Mouse (Mus musculus) midbrain, embryonic 15.5 days (tissue): Measurements from ENCODE around the gene Alcam. TPM values are rescaled to one million over a fixed set of nuclear protein-coding genes. Genes with fewer than 3 reads are reported as not detected.

Experiments
- ATAC-seq: fragments of 200-750 bp; cut with Nextera tagmentation; replicated peaks from 2 replicates; pipeline ENCODE4 v1.8.0; 2017; ENCODE audit warnings: moderate TSS enrichment
- H3K27ac ChIP-seq: fragments of 300-500 bp; sonication (generic); 2 replicates; pipeline ENCODE4 v1.5.1; 2015; ENCODE audit warnings: mild to moderate bottlenecking, inconsistent platforms
- H3K27me3 ChIP-seq: fragments of 300-500 bp; sonication (generic); replicated peaks from 2 replicates; pipeline ENCODE4 v1.6.1; 2015; ENCODE audit warnings: inconsistent platforms
- H3K36me3 ChIP-seq: fragments of 300-500 bp; sonication (generic); replicated peaks from 2 replicates; pipeline ENCODE4 v1.6.1; 2015; ENCODE audit warnings: inconsistent platforms
- H3K4me1 ChIP-seq: fragments of 300-500 bp; sonication (generic); 2 replicates; pipeline ENCODE4 v1.6.1; 2015; ENCODE audit warnings: inconsistent platforms
- H3K4me2 ChIP-seq: fragments of 300-500 bp; sonication (generic); 2 replicates; pipeline ENCODE4 v1.6.1; 2015; ENCODE audit warnings: inconsistent platforms, mild to moderate bottlenecking, moderate library complexity
- H3K4me3 ChIP-seq: fragments of 300-500 bp; sonication (generic); 2 replicates; pipeline ENCODE4 v1.5.1; 2015; ENCODE audit warnings: mild to moderate bottlenecking, inconsistent platforms
- H3K9ac ChIP-seq: fragments of 300-500 bp; sonication (generic); 2 replicates; pipeline ENCODE4 v1.6.1; 2015; ENCODE audit warnings: mild to moderate bottlenecking, inconsistent platforms
- H3K9me3 ChIP-seq: fragments of 300-500 bp; sonication (generic); 2 replicates; pipeline ENCODE4 v1.6.1; 2016; ENCODE audit warnings: inconsistent platforms
- WGBS: fragments of 180-500 bp; shearing (Covaris S2); methylation state at CpG from one replicate; pipeline ENCODE4 v1.1.7; 2015; ENCODE audit warnings: mixed read lengths; 5-methylcytosine and 5-hydroxymethylcytosine counted together
- polyA plus RNA-seq: library from polyadenylated mRNA; unstranded; fragments of >200 nt; fragmentation: Nextera tagmentation; extraction: Ambion mirVana; gene quantifications from 2 replicates; pipeline ENCODE4 v1.2.1, GENCODE M21; 2015

Alcam gene
- polyA plus RNA-seq, 1 experiment from 2014 or later = 23.5 TPM

DNA sequence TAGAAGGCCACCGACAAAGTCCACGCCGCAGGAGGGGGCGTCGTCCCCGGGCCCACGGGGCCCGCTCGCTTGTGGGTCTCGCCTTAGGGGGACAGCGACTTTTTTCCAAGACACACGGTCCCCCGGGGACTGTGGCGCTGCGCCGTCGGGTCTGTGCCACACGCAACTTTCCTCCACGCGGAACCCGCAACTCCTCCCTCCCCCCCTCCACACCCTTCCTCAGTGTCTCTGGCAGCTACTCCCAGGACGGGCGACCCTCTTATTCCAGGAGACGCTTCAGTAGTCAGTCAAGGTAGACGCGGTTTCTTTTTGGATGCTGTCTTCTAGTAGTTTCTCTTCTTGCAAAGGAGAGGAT, 1.4 kb downstream of the Alcam start:
- WGBS = 0% methylated on average over 26 of the region's 26 CpGs
- H3K27ac ChIP-seq = peak overlapping the region; percentile 76
- no peaks in the 10 kb centered on the region for H3K27me3 ChIP-seq
- H3K4me1 ChIP-seq = peaks cover 33% of the 10 kb centered on the region
- peak overlapping the region; percentile 52 for H3K9ac ChIP-seq
- H3K4me2 ChIP-seq = peak overlapping the region; percentile 69
- ATAC-seq = no peak; the same call in 1 of the 2 replicates
- no peaks in the 10 kb centered on the region for H3K36me3 ChIP-seq
- peak overlapping the region; percentile 69 for H3K4me3 ChIP-seq
- H3K9me3 ChIP-seq = no peaks in the 10 kb centered on the region

DNA sequence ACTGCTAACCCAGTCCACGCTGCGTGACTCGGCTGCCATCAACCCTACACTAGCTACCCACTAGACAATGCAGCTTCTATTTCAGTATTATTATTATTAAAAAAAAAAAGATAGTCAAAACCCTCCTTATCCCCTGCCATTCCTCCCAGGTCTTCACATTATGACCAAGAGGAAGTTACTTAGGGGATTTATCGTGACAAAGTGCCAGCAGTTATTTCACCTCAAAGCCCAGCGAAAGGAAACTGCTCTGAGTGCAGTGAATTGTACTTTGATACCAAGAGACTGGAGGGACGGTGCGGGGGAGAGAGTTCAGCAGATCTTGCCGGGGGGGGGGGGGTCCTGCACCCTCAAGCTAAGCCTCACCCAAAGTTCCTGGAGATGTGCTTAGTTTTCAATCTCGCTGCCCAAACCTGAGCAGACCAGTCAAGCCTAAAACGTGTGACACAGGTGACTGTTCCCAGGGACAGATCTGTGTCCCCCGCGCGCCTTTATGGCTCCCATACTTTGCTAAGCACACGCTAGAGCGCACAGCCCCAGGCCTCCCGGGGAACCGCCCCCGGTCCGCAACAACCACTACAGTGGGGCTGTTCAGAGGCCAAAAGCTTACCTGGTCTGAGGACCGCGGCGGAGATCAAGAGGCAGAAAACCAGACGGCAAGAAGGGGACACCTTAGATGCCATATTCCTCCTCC, 1.9 kb downstream of the Alcam start:
- Histone ChIP-seq H3K9me3 (no peaks in the 10 kb centered on the region), H3K9ac (peak overlapping the region; percentile 52), H3K4me1 (peaks cover 33% of the 10 kb centered on the region), H3K4me3 (peak overlapping the region; percentile 69), H3K27ac (peak overlapping the region; percentile 76), H3K36me3 (no peaks in the 10 kb centered on the region), H3K4me2 (peak overlapping the region; percentile 69), H3K27me3 (no peaks in the 10 kb centered on the region)
- ATAC-seq = no peak
- under 1% methylated on average over 23 of the region's 23 CpGs for WGBS

DNA sequence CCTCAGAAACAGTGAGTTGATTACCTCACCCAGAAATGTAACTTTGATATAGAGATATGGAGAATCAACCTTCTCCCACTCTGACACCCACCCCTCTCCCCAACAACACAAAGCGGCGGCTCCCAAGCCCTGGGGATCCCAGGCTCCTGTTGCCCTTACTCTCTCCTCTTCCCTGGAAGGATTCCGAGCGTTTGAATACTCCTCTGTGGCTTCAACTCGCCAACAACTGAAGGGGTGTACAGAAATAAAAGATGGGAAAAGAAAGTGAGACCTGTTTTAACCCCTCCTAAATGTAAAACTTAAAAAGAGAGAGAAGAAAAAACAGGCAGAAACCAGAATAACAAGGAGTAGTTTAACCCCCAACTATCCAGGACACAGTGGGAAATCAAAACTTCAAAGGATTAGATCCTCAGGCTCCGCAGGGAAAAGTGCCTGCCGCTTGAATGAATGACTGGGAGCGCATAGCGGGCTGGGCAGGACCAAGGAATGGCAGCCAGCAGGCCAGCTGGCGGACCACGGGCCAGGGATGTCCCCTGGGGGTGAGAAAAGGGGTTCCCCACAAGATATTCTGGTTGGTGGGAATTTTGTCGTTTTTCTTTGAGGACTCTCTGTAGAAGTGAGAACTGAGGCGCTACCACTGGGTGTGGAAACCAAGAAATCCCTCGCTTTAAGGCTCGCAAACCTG, 2.6 kb downstream of the Alcam start:
- peak overlapping the region; percentile 69 for H3K4me2 ChIP-seq
- H3K36me3 ChIP-seq = no peaks in the 10 kb centered on the region
- H3K9me3 ChIP-seq = no peaks in the 10 kb centered on the region
- ATAC-seq = no peak
- H3K9ac ChIP-seq = peak overlapping the region; percentile 52
- WGBS = under 1% methylated on average over 15 of the region's 15 CpGs
- H3K4me1 ChIP-seq = peaks cover 33% of the 10 kb centered on the region
- no peaks in the 10 kb centered on the region for H3K27me3 ChIP-seq
- H3K4me3 ChIP-seq = peak overlapping the region; percentile 69
- H3K27ac ChIP-seq = peak overlapping the region; percentile 66

DNA sequence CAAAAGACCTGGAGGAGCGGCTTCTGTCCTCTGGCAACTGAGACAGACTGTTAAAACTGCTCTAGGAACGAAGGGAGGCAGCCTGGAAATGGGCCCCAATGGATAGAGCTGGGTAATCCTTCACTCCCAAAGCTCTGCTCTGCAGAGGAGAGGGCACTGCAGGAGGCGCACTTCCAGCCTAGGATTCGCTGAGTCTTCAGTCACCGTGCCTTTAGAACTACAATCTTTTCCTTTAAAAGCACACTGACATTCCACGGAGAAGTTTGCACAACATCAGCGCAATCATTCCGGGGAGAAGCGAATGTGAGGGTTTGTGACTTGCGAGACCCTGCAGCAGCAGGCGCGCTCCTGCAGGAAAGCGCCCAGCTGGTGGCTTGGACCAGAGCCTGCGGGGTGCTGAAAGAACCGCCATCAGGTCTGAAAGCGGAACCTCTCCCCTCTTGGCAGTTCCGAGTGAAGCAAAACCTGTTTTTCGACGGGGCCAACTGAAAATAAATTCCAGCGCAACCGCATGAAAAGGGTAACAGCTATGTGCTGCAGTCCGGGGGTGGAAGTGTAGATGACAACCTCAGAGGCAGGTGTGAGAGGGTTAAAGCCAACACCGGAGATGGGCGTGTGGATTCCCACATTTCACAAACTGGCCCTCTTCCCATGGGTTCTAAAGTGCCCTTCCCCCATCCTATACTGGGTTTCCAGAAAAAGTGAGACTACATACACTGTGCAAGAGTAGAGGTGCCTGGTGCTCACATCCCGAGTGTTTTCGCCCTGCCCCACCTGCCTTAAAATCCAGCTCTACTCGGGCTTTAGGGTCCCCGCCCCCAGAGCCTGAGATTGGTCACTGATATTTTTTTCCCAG, 3.4 kb downstream of the Alcam start:
- Histone ChIP-seq H3K27ac (peak overlapping the region; percentile 66), H3K36me3 (no peaks in the 10 kb centered on the region), H3K4me2 (peak overlapping the region; percentile 69), H3K9me3 (no peaks in the 10 kb centered on the region), H3K4me3 (peak overlapping the region; percentile 69), H3K27me3 (no peaks in the 10 kb centered on the region), H3K4me1 (peaks cover 33% of the 10 kb centered on the region), H3K9ac (peak overlapping the region; percentile 52)
- under 1% methylated on average over 28 of the region's 28 CpGs for WGBS
- no peak for ATAC-seq

DNA sequence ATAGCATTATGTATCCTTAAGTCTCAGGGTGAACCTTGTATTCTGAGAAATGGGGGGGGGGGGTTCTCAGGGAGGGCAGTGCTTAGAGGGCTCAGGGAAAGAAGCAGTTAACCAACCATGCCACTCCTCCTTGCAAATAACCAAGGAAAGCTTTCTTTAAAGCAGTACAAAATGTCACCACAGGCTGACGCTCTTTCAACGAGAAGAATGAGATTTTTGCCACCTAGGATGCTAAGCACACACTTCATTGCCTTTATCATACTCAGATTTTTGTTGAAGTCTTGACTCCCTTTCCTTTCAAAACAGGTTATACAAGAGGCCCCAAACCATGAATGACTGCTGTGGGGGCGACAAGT, 4.0 kb downstream of the Alcam start:
- peak overlapping the region; percentile 69 for H3K4me3 ChIP-seq
- WGBS = 3% methylated on average over 3 of the region's 3 CpGs
- no peaks in the 10 kb centered on the region for H3K36me3 ChIP-seq
- H3K4me2 ChIP-seq = peak overlapping the region; percentile 69
- peaks cover 31% of the 10 kb centered on the region for H3K4me1 ChIP-seq
- ATAC-seq = no peak
- H3K9me3 ChIP-seq = no peaks in the 10 kb centered on the region
- H3K27ac ChIP-seq = peak overlapping the region; percentile 66
- H3K9ac ChIP-seq = peak overlapping the region; percentile 52
- no peaks in the 10 kb centered on the region for H3K27me3 ChIP-seq

DNA sequence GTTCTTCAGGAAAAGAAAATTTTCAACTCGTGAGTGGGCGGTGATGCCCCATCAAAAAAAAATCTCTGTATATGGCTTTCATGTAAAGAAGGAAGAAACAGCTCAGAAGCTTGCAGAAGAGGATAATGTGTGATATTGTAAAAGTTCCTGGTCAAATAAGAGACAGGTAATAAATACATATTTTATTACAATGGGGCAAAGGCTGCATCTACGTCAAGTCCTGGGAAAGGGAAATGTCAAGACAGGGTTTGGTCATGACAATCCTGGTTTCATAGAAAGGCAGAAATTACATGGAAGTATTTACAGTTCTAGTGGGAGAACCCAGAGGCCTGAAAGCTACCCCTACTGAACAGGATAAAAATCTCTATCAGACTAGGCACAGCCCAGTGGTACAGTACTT, 7.9 kb downstream of the Alcam start:
- H3K27me3 ChIP-seq = no peaks in the 10 kb centered on the region
- ATAC-seq = no peak
- 95% methylated on average over 3 of the region's 3 CpGs for WGBS

DNA sequence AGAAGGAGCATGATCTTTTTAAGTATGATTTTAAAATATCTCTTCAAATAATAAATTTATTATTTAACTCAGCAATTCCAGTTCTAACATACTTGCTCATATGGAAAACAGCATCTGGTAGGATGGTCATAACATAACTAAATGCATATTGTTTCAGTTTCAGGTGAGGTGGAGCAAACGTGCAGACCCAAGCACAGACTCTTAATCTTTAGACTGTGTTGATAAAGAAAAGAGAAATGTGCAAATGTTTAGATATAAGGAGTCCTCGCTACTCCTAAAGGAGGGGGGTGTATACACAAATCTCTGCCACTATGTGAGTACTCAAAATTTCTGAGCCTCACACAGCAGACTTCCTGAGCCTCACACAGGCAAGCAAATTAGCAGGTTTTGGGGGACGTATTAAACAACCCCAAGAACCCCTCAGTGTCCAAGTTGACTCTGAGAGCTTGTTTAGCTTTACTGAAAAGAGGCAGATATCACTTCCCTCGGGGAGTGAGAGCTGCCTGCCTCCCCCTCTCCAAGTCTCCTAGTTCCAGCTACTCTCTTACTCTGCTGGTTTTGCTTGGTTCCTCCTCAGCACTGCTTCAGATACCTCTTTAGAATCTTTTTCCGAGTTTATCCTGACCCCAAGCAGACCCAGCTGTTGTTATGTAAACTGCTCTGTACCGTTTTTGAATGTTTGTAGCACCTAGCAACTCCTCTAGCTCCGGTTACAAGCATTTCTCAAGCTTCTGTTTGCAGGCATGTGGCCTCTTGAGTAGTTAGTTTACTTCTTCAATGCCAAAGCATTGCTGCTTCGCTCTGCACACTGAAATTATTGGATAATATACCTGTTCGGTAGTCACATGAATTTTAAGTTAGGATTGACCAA, 10.0 kb downstream of the Alcam start:
- no peak overlapping the region for H3K27ac ChIP-seq
- H3K4me1 ChIP-seq = no peaks in the 10 kb centered on the region
- no peak overlapping the region for H3K4me3 ChIP-seq
- H3K9ac ChIP-seq = no peak overlapping the region
- WGBS = 57% methylated on average over 9 of the region's 9 CpGs
- no peaks in the 10 kb centered on the region for H3K9me3 ChIP-seq
- no peaks in the 10 kb centered on the region for H3K27me3 ChIP-seq
- no peak overlapping the region for H3K4me2 ChIP-seq
- H3K36me3 ChIP-seq = no peaks in the 10 kb centered on the region
- ATAC-seq = no peak

More for the DNA sequence above, 7.9 kb downstream of the Alcam start:
- Histone ChIP-seq H3K9ac (no peak overlapping the region), H3K4me3 (no peak overlapping the region), H3K4me1 (peaks cover 9% of the 10 kb centered on the region; the same call in 1 of the 2 replicates), H3K36me3 (no peaks in the 10 kb centered on the region), H3K4me2 (no peak overlapping the region), H3K9me3 (no peaks in the 10 kb centered on the region), H3K27ac (no peak overlapping the region)

DNA sequence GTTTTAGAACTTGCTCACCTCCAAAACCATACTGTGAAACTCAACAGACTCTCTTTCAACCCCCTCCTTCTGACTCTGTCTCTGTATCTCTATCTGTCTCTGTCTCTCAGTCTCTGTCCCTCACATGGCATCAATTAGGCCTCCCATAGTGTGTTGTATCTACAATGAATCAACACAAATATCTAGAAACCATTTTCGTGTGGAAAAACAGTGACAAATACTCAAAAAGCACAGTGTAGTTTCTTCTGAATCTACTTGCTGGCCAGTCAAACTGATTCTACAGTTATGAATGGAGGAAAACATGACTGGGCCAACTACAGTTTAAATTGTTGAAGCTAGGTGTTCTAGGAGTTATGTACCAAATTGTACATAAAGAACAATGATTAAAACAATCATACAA, 10.8 kb downstream of the Alcam start:
- ATAC-seq = no peak
- Histone ChIP-seq H3K4me3 (no peak overlapping the region), H3K4me2 (no peak overlapping the region), H3K9ac (no peak overlapping the region), H3K36me3 (no peaks in the 10 kb centered on the region), H3K27ac (no peak overlapping the region), H3K9me3 (no peaks in the 10 kb centered on the region), H3K27me3 (no peaks in the 10 kb centered on the region), H3K4me1 (no peaks in the 10 kb centered on the region)
- WGBS = 75% methylated on average over 1 of the region's 1 CpGs

DNA sequence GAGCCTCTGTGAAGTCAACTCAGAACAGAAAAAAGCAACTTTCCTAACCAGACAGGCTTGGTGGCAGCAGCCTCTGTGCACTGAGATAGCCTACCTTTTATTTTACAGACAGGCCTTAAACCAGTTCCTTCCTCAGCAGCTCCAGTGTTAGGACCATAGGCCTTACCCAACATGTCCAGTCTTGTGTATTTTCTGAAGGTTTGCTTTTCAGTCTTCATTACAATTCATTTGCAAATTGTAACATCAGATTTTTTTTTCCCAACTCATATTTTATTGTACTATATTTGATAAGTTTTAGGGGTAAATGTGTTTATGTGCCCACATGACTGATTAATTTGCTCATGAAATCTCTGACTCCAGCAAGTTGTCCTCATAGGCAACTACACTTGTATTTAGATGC, 14.3 kb downstream of the Alcam start:
- no peak for ATAC-seq
- Histone ChIP-seq H3K4me2 (no peak overlapping the region), H3K36me3 (no peaks in the 10 kb centered on the region), H3K27ac (no peak overlapping the region), H3K4me1 (no peaks in the 10 kb centered on the region), H3K9ac (no peak overlapping the region), H3K9me3 (no peaks in the 10 kb centered on the region), H3K27me3 (no peaks in the 10 kb centered on the region), H3K4me3 (no peak overlapping the region)

DNA sequence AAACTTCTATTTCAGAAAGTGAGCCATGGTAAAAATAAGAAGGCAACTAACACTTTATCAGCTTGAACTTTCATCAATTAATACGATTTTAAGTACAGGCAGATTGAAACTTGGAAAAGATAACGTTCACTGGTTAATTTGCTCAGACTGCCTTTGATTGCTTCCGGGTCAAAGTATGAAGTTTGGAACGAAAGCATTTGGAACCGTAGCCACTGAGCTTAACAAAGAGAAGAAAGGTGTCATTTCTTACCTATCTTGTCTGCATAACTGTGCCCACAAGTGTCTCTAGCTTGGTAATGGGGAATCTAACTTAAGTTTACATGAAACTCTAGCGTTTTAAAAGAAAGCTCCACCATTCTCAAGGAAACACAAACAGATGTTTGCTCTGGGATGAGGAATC, 14.9 kb downstream of the Alcam start:
- H3K27me3 ChIP-seq = no peaks in the 10 kb centered on the region
- no peak overlapping the region for H3K9ac ChIP-seq
- no peaks in the 10 kb centered on the region for H3K9me3 ChIP-seq
- ATAC-seq = no peak
- no peaks in the 10 kb centered on the region for H3K36me3 ChIP-seq
- H3K27ac ChIP-seq = no peak overlapping the region
- WGBS = 89% methylated on average over 6 of the region's 6 CpGs
- H3K4me2 ChIP-seq = no peak overlapping the region
- H3K4me1 ChIP-seq = no peaks in the 10 kb centered on the region
- no peak overlapping the region for H3K4me3 ChIP-seq

DNA sequence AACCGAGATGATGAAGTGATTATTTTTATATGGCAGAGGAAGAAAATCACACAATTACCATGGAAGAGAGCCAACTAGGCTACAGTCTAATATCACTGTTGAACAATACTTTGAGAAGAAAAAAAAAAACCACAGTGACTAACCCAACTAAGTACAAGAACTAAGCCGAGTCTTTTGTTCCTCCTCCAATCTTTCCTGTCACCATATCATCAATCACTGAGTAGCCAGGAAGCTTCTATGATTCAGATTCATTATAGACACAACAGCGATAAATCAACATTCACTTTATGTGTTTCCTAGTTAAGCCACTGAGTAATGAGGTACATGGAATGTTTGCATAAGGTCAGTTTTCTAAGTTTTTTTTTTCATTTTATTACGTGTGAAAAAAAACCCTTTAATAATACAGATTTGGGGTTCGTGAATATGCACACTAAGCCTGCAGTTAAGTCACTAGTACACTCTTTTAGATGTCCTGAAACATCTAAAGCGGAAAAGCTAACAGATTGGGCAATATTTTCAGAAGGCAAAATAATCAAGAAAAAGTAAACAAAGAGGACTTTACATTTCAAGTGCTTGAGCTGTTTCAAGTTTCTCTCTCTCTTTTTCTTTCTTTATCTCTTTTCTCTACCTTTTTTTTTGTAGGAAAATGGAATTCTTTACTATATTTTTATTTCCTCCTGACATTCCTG, 15.5 kb downstream of the Alcam start:
- Histone ChIP-seq H3K9ac (no peak overlapping the region), H3K9me3 (no peaks in the 10 kb centered on the region), H3K27ac (no peak overlapping the region), H3K27me3 (no peaks in the 10 kb centered on the region), H3K4me1 (no peaks in the 10 kb centered on the region), H3K36me3 (no peaks in the 10 kb centered on the region), H3K4me3 (no peak overlapping the region), H3K4me2 (no peak overlapping the region)
- WGBS = 84% methylated on average over 6 of the region's 6 CpGs
- ATAC-seq = no peak
